Mouse (Mus musculus) heart, adult 8-10 months (tissue): ENCODE data around the gene Ntm. TPM values are rescaled to one million over a fixed set of nuclear protein-coding genes. Genes with fewer than 3 reads are reported as not detected.

Source experiments
- DNase-seq: peaks from one replicate; pipeline ENCODE4 v3.0.0; 2022; ENCODE audit warnings: low spot score
- total RNA-seq, 4 experiments: library from RNA; stranded (reverse); gene quantifications; 2 replicates each; pipeline ENCODE4 v1.2.4; 2022

The Ntm gene
- total RNA-seq = 1 to 10 TPM; 1.3 to 2.6 (median 2.1) TPM

- DNase-seq = peak; percentile 39
Observed at GRCm38 (mm10) chr9:29962978-29963377, at the start of gene Ntm. Gene Ntm (minus strand): TSS chr9:29963141.

- DNase-seq = no peak
Observed at GRCm38 (mm10) chr9:30005701-30006100, 42.8 kb upstream of the Ntm start.

- DNase-seq = peak; percentile 20
Observed at GRCm38 (mm10) chr9:30003612-30004011, 40.7 kb upstream of the Ntm start.

- no peak for DNase-seq
Observed at GRCm38 (mm10) chr9:29981177-29981915, 18.4 kb upstream of the Ntm start.

GRCm38 (mm10) chr9:29961954-29962867, 730 bp downstream of the Ntm start:
- no peak for DNase-seq

- no peak for DNase-seq
Observed at GRCm38 (mm10) chr9:29961512-29961911, 1.4 kb downstream of the Ntm start.

GRCm38 (mm10) chr9:29960741-29961140, 2.2 kb downstream of the Ntm start:
- no peak for DNase-seq

- DNase-seq = no peak
Observed at GRCm38 (mm10) chr9:29960236-29960635, 2.7 kb downstream of the Ntm start.

GRCm38 (mm10) chr9:29956936-29957335, 6.0 kb downstream of the Ntm start:
- DNase-seq = no peak

GRCm38 (mm10) chr9:29954031-29954430, 8.9 kb downstream of the Ntm start:
- no peak for DNase-seq

GRCm38 (mm10) chr9:29949041-29949440, 13.9 kb downstream of the Ntm start:
- DNase-seq = no peak

GRCm38 (mm10) chr9:29943209-29944070, 19.5 kb downstream of the Ntm start:
- no peak for DNase-seq

- DNase-seq = no peak
Observed at GRCm38 (mm10) chr9:29942183-29942952, 20.6 kb downstream of the Ntm start.

- no peak for DNase-seq
Observed at GRCm38 (mm10) chr9:29939517-29940034, 23.4 kb downstream of the Ntm start.

- no peak for DNase-seq
Observed at GRCm38 (mm10) chr9:29928796-29929195, 34.1 kb downstream of the Ntm start.

GRCm38 (mm10) chr9:29925382-29925781, 37.6 kb downstream of the Ntm start:
- no peak for DNase-seq

- no peak for DNase-seq
Observed at GRCm38 (mm10) chr9:29898406-29899054, 64.4 kb downstream of the Ntm start.

GRCm38 (mm10) chr9:29897448-29897847, 65.5 kb downstream of the Ntm start:
- DNase-seq = no peak

- DNase-seq = no peak
Observed at GRCm38 (mm10) chr9:29892792-29893191, 70.1 kb downstream of the Ntm start.

GRCm38 (mm10) chr9:29888712-29889111, 74.2 kb downstream of the Ntm start:
- DNase-seq = no peak
